Mouse (Mus musculus) embryonic facial prominence, embryonic 10.5 days (tissue): ENCODE measurements around the gene Gucy1b2. TPM values are rescaled to one million over a fixed set of nuclear protein-coding genes. Genes with fewer than 3 reads are reported as not detected.

Experiments used
- DNase-seq: peaks from one replicate; pipeline ENCODE4 v3.0.0-alpha.2; 2017; ENCODE audit warnings: low spot score
- H3K27ac ChIP-seq: fragments of 300-500 bp; sonication (generic); replicated peaks from 2 replicates; pipeline ENCODE4 v1.5.1; 2016; ENCODE audit warnings: mild to moderate bottlenecking
- H3K27me3 ChIP-seq: fragments of 300-500 bp; sonication (generic); replicated peaks from 2 replicates; pipeline ENCODE4 v1.6.1; 2016; ENCODE audit warnings: low read depth, mild to moderate bottlenecking; ENCODE audit not compliant: poor library complexity, severe bottlenecking
- H3K36me3 ChIP-seq: fragments of 300-500 bp; sonication (generic); replicated peaks from 2 replicates; pipeline ENCODE4 v1.6.1; 2016; ENCODE audit warnings: mild to moderate bottlenecking, moderate library complexity
- H3K4me1 ChIP-seq: fragments of 300-500 bp; sonication (generic); 2 replicates; pipeline ENCODE4 v1.6.1; 2016
- H3K4me3 ChIP-seq: fragments of 300-500 bp; sonication (generic); 2 replicates; pipeline ENCODE4 v1.5.1; 2016; ENCODE audit warnings: mild to moderate bottlenecking, moderate library complexity
- H3K9me3 ChIP-seq: fragments of 300-500 bp; sonication (generic); 2 replicates; pipeline ENCODE4 v1.6.1; 2016; ENCODE audit warnings: mild to moderate bottlenecking
- WGBS: fragments of 180-500 bp; shearing (Covaris S2); methylation state at CpG from one replicate; pipeline ENCODE4 v1.1.7; 2016; 5-methylcytosine and 5-hydroxymethylcytosine counted together
- polyA plus RNA-seq: library from polyadenylated mRNA; unstranded; fragments of >200 nt; fragmentation: Nextera tagmentation; extraction: Ambion mirVana; gene quantifications from 2 replicates; pipeline ENCODE4 v1.2.1, GENCODE M21; 2016

The Gucy1b2 gene
- polyA plus RNA-seq, 1 experiment from 2014 or later = not detected

DNA sequence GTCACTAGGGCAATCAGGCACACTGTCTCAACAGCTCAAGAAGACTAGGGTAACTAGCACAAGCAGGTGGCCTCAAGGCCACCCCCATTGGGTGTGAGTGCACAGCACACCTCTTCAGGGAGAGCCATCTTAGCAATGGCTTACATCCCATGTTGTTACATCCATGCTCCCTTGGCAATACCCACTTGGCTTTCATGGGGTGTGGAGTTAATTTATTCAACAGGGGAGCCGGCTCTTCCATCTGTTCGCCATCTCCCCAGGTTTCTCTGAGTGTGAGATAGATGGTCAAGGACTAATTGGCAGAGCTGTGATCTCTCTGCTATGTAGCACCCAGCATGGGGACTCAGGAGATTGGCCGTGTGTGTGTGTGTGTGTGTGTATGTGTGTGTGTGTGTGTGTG lies 73.0 kb downstream of the Gucy1b2 start:
- Histone ChIP-seq H3K9me3 (no peaks in the 10 kb centered on the region), H3K36me3 (peaks cover 2% of the 10 kb centered on the region; the same call in 1 of the 2 replicates), H3K4me3 (no peak overlapping the region), H3K27ac (no peak overlapping the region), H3K4me1 (no peaks in the 10 kb centered on the region), H3K27me3 (no peaks in the 10 kb centered on the region)
- DNase-seq = no peak
- 86% methylated on average over 3 of the region's 3 CpGs for WGBS

DNA sequence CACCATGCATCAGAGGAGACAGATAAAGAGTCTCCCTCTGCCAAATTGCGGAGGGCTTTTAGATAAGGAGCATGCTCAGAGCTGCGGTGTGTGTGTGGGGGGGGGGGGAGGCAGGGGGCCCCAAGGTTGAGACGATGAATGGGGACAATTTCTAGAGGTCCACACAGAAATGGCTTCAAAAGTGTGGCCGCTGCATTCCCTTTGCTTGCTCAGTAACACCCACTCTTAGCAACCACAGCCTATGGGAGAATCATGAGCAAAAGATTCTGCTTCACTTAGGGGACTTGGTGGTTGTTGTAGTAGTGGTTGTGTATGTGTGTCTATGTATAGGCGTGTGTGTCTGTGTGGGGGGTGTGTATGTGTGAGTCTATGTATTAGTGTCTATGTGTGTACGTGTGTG lies 75.5 kb downstream of the Gucy1b2 start:
- no peak overlapping the region for H3K27ac ChIP-seq
- H3K27me3 ChIP-seq = no peaks in the 10 kb centered on the region
- DNase-seq = no peak
- H3K4me1 ChIP-seq = no peaks in the 10 kb centered on the region
- H3K9me3 ChIP-seq = no peaks in the 10 kb centered on the region
- H3K4me3 ChIP-seq = no peak overlapping the region
- 83% methylated on average over 6 of the region's 6 CpGs for WGBS
- peaks cover 21% of the 10 kb centered on the region for H3K36me3 ChIP-seq

DNA sequence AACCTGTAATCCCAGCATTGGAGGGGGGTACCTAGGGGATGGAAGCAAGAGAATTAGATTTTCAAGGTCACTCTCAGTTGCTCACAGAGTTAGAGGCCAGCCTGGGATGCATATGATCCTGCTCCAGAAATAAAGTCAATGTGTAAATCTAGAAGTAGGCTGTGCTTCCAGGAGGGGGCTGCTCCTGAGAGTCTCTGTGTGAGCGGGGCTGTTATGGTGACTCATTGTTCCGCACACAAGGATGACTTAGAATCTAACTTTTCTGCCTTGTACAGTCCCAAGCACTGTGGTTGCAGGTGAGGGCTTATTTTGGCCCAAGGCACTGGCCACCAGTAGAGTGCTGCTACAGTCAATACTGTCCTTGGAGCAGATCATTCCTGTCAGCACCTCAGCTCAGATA lies 76.7 kb downstream of the Gucy1b2 start:
- 94% methylated on average over 2 of the region's 2 CpGs for WGBS
- Histone ChIP-seq H3K4me3 (no peak overlapping the region), H3K9me3 (no peaks in the 10 kb centered on the region), H3K27me3 (no peaks in the 10 kb centered on the region), H3K27ac (no peak overlapping the region), H3K4me1 (0 out of 2 replicates have a peak, but pooled peaks cover under 1% of the 10 kb centered on the region), H3K36me3 (peaks cover 22% of the 10 kb centered on the region)
- DNase-seq = no peak

DNA sequence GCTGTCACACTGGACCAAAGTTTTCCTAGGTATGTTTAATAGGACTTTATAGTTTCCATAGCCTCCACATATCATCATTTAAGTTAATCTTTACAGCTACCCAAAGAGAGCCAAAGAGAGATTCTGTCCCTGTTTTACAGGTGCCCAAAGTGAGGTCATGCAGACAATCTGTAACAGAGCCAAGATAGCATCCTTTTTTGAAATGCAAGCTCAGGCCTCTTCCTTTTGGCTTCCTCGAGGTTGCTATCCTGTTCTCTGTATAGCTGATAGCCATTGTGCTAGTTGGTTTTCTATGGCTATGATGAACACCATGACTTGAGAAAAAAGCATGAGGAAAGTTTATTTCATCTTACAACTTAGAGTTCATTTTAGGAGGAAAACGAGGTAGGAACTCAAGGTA lies 80.0 kb downstream of the Gucy1b2 start:
- 90% methylated on average over 2 of the region's 2 CpGs for WGBS
- Histone ChIP-seq H3K27ac (no peak overlapping the region), H3K36me3 (peaks cover 26% of the 10 kb centered on the region), H3K4me3 (no peak overlapping the region), H3K4me1 (peaks cover 5% of the 10 kb centered on the region; the same call in 1 of the 2 replicates), H3K9me3 (no peaks in the 10 kb centered on the region), H3K27me3 (no peaks in the 10 kb centered on the region)
- DNase-seq = no peak

DNA sequence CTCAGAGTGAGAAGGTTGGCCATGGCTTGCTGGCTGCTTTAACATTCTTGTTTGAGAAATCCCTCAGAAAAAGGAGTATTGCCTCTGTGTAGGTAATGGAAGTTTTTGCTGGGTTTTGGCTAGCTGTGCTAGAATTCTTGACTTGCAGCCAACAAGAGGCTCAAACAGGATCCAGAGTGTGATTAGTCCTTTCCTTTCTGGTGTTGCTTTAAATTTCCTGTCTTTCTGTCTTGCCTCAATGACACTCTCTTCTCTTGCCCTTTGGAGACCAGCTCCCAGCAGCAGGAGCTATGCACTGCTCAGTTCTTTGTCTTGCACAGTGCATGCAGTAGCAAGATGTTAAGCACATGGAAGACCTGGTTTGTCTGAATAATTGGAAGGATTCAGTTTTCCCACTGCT lies 80.4 kb downstream of the Gucy1b2 start:
- Histone ChIP-seq H3K27ac (no peak overlapping the region), H3K4me1 (peaks cover 8% of the 10 kb centered on the region; the same call in 1 of the 2 replicates), H3K36me3 (peaks cover 26% of the 10 kb centered on the region), H3K27me3 (no peaks in the 10 kb centered on the region), H3K9me3 (no peaks in the 10 kb centered on the region), H3K4me3 (no peak overlapping the region)
- no peak for DNase-seq

DNA sequence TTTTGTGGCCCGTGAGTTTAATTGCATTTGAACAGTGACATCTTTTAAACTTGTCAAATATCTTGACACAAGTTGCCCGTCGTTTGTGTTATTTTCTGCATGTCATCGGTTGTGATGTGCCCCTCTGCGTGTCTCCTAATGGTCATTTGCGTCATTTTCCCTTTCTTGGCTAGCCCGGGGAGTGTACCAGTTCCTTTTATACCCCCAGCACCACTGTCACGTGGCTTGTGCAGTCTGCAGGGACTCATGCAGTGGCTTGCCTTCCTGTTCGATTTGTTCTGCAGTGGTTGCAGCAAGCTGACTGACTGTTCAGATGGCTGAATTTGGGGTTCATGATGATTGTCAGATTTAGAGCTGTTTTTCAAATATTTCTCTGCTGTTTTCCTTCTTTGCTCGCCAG lies 82.1 kb downstream of the Gucy1b2 start:
- WGBS = 83% methylated on average over 10 of the region's 10 CpGs
- H3K27me3 ChIP-seq = no peaks in the 10 kb centered on the region
- DNase-seq = no peak
- H3K4me1 ChIP-seq = peaks cover 11% of the 10 kb centered on the region; the same call in 1 of the 2 replicates
- H3K27ac ChIP-seq = no peak overlapping the region
- no peaks in the 10 kb centered on the region for H3K9me3 ChIP-seq
- H3K36me3 ChIP-seq = peaks cover 33% of the 10 kb centered on the region
- no peak overlapping the region for H3K4me3 ChIP-seq

DNA sequence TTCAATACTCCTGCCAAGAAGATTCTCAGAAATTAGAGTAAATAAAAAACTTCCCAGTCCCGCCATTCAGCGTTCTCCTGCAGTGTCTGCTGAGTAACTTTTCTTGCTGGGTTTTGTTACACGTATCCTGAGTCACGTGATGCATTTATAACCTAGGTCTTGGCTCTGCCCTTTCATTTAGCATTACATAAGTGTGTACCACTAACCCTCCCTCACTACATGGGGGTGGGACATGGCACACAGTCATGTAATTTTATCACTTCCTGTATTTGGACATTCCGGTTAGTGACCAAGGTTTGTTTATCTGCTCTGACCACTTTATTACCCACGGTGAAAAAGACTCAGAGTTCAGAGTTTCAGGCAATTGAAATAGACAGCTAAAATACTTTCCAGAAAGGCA lies 85.3 kb downstream of the Gucy1b2 start:
- DNase-seq = no peak
- H3K4me3 ChIP-seq = no peak overlapping the region

DNA sequence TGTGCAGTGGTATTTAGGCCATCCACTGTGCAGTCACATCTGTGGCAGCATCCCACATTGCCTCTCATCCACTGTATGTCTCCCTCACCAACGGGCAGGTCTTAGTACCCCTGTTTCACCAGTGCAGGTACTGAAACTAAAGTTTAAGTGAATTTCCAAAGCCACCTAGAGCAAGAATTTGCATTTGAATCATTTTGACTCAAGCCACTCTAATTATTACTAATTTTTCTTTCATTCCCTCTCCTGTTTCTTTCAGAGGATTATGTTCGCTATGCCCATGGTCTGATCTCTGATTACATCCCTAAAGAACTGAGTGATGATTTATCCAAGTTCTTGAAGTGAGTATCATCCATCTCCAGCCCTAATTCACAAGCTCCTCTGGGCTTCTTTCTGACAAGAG lies 92.3 kb downstream of the Gucy1b2 start:
- H3K27ac ChIP-seq = no peak overlapping the region
- peaks cover 77% of the 10 kb centered on the region for H3K36me3 ChIP-seq
- no peak overlapping the region for H3K4me3 ChIP-seq
- H3K4me1 ChIP-seq = 0 out of 2 replicates have a peak, but pooled peaks cover 5% of the 10 kb centered on the region
- no peak for DNase-seq
- H3K27me3 ChIP-seq = no peaks in the 10 kb centered on the region
- WGBS = 92% methylated on average over 2 of the region's 2 CpGs
- H3K9me3 ChIP-seq = no peaks in the 10 kb centered on the region

More for the DNA sequence above, 85.3 kb downstream of the Gucy1b2 start:
- Histone ChIP-seq H3K9me3 (no peaks in the 10 kb centered on the region), H3K27me3 (no peaks in the 10 kb centered on the region), H3K36me3 (peaks cover 39% of the 10 kb centered on the region), H3K27ac (no peak overlapping the region), H3K4me1 (peaks cover 11% of the 10 kb centered on the region; the same call in 1 of the 2 replicates)
- WGBS = 70% methylated on average over 6 of the region's 6 CpGs

DNA sequence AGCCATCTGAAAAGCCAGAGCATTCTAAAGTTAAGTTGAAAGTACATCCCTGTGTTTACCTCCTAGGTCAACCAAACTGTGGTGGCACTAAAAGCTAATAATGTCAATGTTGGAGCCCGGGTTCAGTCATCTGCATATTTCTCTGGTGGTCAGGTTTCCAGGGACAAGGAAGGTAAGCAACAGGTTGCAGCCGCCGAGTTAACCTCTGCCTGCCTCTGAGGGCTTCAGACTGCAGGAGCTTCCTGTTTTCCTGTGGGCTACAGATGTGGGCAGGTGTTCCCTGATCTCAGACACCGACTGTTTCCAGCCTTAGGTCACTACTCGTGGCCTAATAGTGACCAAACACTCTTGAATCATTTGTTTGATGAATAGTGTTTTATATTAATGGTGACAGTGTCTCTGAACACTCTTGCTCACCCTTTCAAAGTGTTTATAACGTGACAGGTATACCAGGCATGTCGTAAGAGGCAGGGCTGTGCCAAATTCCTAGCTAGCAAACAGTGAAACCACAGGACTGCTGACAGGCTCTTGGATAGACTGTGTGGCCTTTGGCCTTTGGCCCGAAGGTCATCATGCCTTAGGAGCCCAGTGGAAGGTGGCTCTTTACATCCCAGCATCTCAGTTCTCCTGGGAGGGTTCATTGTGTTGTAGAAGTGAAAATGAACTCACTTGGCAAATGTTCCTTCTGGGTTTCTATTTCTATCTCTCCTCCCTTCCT lies 94.7 kb downstream of the Gucy1b2 start:
- 75% methylated on average over 8 of the region's 8 CpGs for WGBS
- Histone ChIP-seq H3K4me3 (no peak overlapping the region), H3K27me3 (no peaks in the 10 kb centered on the region), H3K4me1 (0 out of 2 replicates have a peak, but pooled peaks cover 5% of the 10 kb centered on the region), H3K9me3 (no peaks in the 10 kb centered on the region), H3K27ac (no peak overlapping the region), H3K36me3 (peaks cover 63% of the 10 kb centered on the region)
- no peak for DNase-seq

DNA sequence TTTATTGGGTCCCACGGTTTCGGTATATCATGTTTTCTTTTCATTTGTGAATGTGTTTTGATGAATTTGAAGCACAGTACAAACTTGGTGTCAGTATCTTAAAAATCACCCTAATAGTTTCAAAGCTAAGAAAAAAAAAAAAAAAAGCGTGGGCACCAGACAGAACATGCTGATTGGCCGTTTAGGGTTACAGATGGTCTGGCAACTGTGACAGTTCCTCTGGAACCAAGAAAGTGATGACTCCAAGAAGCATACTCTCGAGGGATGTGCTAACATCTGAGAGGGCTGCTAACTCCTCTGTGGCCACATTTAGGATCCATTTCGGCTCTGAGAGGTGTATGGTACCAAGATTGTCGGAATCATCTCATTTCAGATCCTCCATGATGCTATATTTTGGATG lies 100.9 kb downstream of the Gucy1b2 start:
- Histone ChIP-seq H3K4me1 (no peaks in the 10 kb centered on the region), H3K27ac (no peak overlapping the region), H3K27me3 (no peaks in the 10 kb centered on the region), H3K4me3 (no peak overlapping the region), H3K36me3 (peaks cover 22% of the 10 kb centered on the region), H3K9me3 (no peaks in the 10 kb centered on the region)
- DNase-seq = no peak
- WGBS = 88% methylated on average over 7 of the region's 7 CpGs

DNA sequence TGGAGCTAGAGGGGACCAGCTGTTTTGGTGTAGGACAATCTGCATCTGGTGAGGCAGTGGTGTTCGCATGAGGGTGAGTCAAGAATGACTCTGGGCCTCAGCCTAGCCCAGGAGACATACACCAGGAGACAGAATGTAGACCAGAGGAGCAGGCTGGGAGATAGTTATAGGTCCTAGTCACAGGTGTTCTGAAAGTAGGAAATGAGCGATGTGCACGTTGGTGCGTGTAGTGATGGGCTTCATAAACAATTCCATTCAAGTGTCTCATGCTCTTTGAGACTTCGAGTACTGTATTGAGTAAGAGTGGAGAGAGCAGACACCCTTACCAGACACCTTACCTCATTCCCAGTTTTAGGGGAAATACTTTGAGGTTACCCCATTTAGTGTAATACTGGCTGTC lies 102.3 kb downstream of the Gucy1b2 start:
- Histone ChIP-seq H3K4me1 (0 out of 2 replicates have a peak, but pooled peaks cover 5% of the 10 kb centered on the region), H3K36me3 (peaks cover 28% of the 10 kb centered on the region), H3K27ac (no peak overlapping the region), H3K27me3 (no peaks in the 10 kb centered on the region), H3K9me3 (no peaks in the 10 kb centered on the region), H3K4me3 (no peak overlapping the region)
- WGBS = 92% methylated on average over 5 of the region's 5 CpGs
- no peak for DNase-seq

DNA sequence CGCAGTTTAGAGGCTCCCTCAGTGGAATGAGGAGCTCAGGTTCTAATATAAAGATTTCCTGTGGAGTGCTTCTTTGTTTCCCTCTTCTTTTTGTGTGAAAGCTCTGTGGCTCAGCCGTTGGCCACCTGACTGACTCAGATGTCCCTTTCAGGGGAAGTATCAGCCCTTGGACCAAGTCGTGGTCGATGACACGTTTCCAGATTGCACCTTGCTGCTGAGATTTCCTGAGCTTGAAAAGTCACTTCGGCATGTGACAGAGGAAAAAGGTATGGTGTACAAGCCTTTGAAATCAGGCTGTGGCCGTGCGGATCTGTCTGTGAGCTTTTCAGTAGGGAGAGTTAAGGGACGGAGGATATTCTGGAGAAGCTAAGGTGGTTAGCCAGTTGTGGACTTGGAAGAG lies 102.7 kb downstream of the Gucy1b2 start:
- Histone ChIP-seq H3K36me3 (peaks cover 25% of the 10 kb centered on the region), H3K4me1 (0 out of 2 replicates have a peak, but pooled peaks cover 5% of the 10 kb centered on the region), H3K9me3 (no peaks in the 10 kb centered on the region), H3K4me3 (no peak overlapping the region), H3K27ac (peak overlapping the region; percentile 32; the same call in 1 of the 2 replicates), H3K27me3 (no peaks in the 10 kb centered on the region)
- no peak for DNase-seq
- 85% methylated on average over 9 of the region's 9 CpGs for WGBS

DNA sequence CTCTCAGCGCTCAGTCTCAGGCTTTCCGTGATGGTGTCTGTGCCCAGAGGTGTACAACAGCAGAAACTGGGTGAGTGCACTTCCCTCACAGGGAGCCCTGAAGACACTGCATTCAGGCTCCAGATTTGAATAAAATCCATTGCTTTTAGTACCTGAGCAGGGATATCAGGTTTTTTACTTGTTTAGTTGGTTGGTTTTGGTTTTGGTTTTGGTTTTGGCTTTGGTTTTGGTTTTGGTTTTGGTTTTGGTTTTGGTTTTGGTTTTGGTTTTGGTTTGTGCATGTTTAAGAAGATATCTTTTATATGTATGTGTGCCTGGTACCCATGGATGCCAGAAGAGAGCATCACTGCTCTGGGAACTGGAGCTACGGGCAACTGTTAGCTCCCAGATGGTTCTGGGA lies 105.2 kb downstream of the Gucy1b2 start:
- H3K36me3 ChIP-seq = peaks cover 32% of the 10 kb centered on the region
- 89% methylated on average over 3 of the region's 3 CpGs for WGBS
- no peaks in the 10 kb centered on the region for H3K9me3 ChIP-seq
- DNase-seq = no peak
- H3K27me3 ChIP-seq = no peaks in the 10 kb centered on the region
- no peak overlapping the region for H3K4me3 ChIP-seq
- no peak overlapping the region for H3K27ac ChIP-seq
- 0 out of 2 replicates have a peak, but pooled peaks cover 5% of the 10 kb centered on the region for H3K4me1 ChIP-seq
